Mouse (Mus musculus) telencephalon, adult 2 months (tissue): Measurements from ENCODE around the gene Gm20816.
"Not testable (repeated sequence)": the region's sequence is repeated elsewhere in the genome, so short reads cannot be mapped to it uniquely, and the experiment has no call there.

Experiments
- DNase-seq: peaks from one replicate; pipeline ENCODE4 v3.0.0-alpha.2; 2011; ENCODE audit warnings: low read depth, low spot score

Gene Gm20816

GRCm38 (mm10) chrY:68537655-68538054 is at the start of gene Gm20816:
Gene Gm20816, plus strand, starts transcription at chrY:68537955.
- DNase-seq = not testable (repeated sequence)
